Mouse (Mus musculus): Measurements from ENCODE around the gene Asxl1.

The Asxl1 gene

DNA sequence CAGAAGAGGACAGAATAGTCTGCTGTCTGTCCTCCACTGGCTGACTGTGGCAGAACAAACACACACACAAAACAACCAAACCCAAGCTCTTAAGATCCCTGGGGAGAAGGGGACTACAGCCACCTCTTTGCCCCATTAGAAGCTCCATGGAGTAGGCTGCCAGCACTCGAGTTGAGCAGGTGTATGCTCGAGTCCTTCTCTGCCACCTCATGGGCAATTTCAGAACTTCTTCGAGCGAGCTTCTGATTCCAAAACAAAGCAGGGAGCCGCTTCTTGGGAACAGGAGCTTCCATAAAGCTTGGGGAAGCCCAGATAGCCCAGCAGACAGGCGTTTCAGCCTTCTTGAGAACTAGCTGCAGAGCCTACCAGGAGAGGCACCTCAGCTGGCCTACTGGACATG lies 66.9 kb downstream of the Asxl1 start:
- no peak for DNase-seq (ENCODE audit: low spot score in 2 of 2)

DNA sequence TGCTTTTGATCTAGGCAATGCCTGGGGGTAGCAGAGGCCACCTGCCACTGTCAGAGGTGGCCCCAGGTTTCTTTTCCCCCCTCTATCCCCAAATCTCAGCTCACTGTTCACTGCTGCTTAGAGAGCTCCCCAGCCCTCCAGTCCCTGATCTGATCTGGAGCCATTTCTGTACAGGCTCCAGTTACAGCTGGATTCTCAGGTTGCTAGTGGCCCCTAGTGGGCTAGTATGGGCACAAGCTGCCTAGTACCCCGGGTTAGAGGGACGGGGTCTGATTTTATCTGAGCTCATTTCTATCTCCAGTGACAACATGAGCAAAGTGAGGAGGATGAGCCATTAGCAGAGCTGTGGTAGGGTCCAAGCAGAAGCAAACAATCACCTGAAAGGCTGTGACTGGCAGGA lies 69.0 kb downstream of the Asxl1 start:
- peak in 1 of 2 experiments; percentile 35 for DNase-seq (ENCODE audit: low spot score in 2 of 2)

DNA sequence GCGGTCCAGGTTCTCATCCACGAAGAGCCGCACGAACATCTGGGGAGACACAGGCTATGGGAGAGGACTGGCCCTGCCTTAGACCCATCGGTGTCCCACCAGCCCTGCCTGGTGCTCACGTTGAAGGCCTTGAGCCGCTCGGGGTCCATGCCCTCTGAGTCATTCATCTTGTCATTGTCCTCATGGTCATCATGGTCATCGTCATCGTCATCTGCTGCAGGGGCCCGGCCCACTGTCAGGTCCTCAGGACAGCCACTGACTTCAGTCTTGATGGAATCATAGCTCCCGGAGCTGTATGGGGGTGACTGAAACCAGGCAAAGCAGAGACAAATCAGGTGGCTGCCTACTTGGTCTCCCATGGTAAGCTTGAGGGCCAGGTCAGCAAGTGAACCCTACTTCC lies 72.2 kb downstream of the Asxl1 start:
- no peak for DNase-seq (ENCODE audit: low spot score in 2 of 2)

DNA sequence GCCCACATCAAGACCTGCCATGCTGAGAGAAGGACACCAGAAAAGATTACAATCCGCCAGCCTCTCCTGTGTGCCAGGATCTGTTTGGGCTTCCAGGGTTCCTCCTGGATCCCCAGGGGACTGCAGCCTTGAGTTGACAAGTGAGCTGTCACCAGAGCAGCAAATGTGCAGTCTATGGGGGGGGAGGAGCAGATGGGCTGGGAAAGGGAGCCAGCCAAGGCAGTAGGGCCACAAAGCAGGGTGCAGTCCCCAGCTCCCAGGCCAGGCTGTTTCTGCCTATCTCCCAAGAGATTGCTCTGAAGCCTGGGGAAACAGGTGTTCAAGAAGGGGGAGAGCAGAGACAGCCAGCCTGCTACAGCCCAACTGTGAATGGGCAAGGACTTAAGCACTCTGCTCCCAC lies 72.8 kb downstream of the Asxl1 start:
- DNase-seq (ENCODE audit: low spot score in 2 of 2): no peak

DNA sequence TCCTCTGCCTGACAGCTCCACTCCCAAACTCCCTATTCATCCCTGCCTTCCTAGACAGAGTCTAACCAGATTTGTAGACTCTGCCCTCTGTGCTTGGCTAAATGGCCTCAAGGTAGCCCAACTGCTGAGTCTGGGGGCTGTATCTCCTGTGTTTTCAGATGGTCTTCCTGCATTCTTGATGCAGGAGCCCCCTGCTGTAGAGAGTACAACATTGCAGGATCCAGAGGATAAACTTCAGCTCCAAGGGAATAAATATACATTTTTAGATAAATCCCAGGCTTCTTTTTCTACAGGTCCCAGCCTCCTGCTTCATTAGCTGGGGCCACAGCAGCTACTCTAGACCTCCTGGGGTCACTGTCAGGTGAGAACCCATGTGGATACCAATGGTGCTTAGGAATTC lies 75.6 kb downstream of the Asxl1 start:
- DNase-seq (ENCODE audit: low spot score in 2 of 2): no peak

DNA sequence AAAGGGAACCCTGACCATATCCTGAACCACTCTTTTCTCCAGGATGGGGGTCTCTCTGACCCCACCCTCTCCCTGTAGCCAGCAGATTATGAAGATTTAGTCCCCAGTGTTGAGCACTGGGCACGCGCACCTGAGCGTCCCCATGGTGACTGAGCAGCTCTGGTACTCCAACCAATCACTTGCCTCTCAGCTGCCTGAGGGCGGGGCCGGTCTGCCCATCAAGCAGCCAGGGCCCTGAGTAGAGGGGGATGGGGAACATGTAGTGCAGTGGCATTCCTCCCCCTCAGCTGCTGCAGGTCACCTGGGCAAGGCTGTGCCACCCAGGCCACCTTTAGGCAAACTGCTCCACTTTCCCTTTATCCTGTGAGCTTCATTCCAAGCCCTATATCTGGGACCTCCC lies 76.4 kb downstream of the Asxl1 start:
- DNase-seq (ENCODE audit: low spot score in 2 of 2): no peak

DNA sequence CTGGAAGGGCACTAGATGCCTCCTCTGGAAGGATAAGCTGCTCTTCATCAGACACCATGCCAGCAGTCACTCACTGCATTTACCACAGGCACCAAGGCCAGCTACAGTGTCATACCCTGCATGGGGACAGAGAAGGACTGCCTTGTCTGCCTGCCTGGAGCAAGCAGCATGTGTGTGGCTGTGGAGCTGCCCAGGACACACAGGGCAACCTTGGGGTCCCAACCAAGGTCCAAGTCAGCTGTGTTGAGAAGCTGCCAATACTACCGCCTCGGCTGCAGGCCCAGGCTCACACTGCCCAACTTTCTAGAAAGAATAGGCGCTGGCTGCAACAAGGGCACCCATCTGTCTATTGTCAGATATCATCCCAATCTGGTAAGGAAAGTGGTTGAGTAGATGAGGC lies 77.5 kb downstream of the Asxl1 start:
- no peak for DNase-seq (ENCODE audit: low spot score in 2 of 2)

DNA sequence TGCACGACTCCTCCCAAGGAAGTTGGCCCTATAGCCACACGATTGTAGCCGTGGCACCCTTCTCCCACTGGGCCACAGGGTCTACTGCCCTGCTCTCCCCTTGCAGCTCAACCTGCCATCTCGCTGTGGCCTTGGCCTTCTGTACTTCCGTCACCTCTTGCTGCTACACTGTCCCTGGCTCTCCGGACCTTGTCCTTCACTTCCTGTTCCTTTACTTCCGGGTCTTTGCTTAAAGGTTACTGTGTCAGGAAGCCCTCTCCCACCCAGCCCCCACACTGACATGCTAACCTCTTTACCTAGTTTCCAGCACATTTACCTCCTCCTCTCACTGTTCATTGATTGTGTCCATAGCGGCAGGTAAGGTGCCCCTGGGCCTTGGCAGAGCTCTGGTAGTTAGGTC lies 78.9 kb downstream of the Asxl1 start:
- DNase-seq (ENCODE audit: low spot score in 2 of 2): no peak

DNA sequence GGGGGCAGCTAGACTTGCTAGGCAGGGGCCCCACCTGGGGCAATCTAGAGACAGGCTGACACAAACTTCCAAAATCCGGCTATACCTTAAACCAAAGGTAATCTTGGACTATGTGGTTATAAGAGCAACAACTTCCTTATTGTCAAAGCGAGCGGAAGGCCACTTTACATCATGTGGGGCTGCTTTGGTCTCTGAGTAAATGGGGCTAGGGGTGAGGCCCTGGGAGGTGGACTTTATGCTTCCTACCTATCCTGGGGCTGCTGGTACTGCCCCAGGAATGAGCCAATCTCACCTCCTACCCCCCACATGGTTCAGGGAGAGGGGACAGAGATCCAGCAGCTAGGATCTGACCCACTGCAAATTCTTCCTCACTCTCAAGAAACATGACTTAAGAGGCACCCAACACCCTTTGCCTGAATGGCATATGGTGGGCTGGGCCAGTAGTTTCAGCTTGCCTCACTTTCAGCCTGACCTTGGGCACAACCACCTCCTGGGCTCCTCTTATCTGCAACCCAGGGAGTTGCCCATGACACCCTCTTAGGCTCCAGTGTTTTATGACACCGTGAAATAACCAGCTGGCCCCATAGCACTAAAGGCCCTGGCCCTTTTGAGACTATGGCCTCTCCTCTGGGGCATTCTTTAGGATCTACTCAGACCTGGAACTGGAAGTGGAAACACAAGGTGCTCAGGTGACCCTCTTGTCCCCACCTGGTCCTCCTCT lies 79.7 kb downstream of the Asxl1 start:
- no peak for DNase-seq (ENCODE audit: low spot score in 2 of 2)

DNA sequence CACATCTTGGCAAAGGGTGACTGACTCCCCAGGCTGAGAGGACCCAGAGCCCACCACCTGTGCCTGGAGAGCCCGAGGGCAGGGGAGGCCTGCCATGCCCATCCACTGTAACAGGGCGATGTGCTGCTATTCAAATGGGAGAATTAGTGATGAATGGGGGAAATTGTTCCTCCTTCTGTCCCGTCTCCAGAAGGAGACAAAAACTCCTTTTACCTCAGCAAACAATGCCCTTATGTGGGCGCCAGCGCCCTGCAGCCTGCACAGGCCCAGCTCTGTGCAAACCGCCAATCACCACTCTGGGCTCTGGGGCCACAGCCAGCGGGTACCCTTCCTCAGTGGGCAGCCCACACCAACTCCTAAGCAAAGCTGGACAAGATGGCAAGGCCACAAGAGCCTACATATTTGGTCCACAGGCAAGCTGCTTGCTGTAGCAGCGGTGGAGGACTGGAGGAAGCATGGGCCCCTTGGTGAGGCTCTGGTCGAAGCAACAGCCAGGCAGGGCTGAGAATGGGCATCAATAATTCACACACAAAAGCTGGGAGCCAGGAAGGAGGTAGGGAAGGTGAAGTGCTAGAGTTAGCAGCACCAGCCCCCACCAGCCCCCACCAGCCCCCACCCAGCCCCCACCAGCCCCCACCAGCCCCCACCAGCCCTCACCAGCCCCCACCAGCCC lies 80.5 kb downstream of the Asxl1 start:
- DNase-seq (ENCODE audit: low spot score in 2 of 2): no peak

DNA sequence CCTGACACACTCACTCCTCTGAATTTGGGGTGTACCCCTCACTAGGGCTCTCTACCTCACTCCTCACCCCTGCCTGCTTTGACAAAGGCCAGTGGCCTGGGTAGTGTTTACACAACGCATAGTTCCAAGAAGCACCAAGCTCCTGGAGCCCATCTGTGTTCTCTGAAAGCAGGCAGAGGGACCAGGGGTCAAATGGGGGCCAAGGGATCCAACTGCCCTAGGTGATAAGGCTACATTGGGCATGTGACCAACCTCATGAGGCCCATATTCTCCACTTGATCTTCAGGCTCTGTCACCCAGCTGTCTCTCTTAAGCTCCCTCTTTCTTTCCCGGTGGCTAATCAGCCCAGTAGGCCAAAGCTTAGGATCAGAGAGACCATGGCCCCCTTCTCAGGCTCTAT lies 81.3 kb downstream of the Asxl1 start:
- no peak for DNase-seq (ENCODE audit: low spot score in 2 of 2)

DNA sequence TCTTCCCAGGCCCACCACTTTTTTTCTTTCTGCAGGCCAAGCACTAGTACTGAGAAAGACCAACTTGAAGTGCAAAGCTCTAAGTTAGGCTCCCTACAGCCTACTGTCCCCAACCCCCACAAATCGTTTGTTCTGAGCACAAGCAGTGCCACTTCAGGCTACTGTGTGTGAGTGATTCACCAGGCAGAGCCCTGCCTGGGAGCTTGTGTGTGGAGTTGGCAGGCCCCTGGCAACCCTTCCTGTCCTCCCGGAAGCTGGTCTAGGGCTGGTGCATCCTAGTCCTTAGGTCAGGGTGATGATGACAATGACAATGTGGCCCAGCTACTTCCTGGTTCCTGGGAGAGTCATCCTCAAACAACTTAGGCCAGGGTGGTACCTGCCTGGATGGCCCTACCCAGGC lies 82.9 kb downstream of the Asxl1 start:
- DNase-seq (ENCODE audit: low spot score in 2 of 2): no peak

DNA sequence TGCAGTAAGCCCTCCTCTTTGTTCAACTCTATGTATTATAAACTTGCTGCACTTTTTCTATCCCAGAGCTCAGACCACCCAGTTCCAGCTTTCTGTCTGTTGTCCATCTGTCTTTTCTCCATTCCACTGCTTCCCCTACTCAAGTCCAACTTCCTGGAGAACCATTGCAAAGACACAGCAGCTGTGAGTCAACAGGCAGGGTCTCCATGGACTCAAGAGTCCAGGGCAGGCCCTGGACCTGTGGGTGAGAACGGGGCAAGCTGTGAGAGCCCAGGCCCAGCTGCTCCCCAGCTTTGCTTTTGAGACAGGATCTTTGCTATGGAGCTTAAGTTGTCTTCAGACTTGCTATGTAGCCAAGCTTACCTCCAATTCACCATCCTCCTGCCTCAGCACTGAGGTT lies 84.9 kb downstream of the Asxl1 start:
- DNase-seq (ENCODE audit: low spot score in 2 of 2): no peak

DNA sequence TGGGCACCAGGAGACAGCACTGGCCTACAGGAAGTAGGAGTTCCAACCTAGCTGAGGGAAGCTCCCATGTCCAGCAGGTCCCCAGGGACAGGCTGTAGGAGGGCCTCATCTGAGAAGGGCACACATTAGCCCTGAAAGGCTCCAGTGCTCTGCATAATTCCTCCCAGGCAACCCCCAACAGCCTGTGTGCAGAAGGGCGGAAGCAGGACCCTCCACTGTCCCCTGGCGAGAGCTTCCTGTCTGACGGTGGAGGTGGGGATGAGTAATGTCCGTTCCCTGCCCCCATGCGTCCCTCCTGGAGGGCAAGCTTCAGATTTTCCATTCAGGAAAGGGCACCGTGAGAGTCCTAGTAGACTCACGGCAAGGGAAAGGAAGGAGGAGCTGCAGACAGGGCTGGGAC lies 86.9 kb downstream of the Asxl1 start:
- DNase-seq (ENCODE audit: low spot score in 2 of 2): no peak

DNA sequence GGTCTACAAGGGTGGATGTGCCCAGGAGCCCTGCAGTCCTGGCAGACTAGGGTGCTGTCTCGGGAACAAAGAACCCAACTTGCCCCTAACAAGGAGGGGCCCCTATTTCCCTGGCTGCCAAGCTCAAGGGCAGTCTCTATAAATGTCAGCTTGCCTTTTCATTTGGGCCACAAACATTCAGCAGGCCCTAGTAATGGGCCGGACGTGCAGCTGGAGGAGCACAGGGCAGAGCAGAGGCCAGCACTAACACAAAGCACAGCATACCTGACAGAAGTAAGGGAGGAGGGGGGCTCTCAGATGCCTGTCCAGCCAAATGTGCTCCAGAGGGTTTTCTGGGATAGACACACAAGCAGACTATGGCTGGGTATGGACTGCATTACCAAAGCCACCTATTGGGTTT lies 88.2 kb downstream of the Asxl1 start:
- no peak for DNase-seq (ENCODE audit: low spot score in 2 of 2)

DNA sequence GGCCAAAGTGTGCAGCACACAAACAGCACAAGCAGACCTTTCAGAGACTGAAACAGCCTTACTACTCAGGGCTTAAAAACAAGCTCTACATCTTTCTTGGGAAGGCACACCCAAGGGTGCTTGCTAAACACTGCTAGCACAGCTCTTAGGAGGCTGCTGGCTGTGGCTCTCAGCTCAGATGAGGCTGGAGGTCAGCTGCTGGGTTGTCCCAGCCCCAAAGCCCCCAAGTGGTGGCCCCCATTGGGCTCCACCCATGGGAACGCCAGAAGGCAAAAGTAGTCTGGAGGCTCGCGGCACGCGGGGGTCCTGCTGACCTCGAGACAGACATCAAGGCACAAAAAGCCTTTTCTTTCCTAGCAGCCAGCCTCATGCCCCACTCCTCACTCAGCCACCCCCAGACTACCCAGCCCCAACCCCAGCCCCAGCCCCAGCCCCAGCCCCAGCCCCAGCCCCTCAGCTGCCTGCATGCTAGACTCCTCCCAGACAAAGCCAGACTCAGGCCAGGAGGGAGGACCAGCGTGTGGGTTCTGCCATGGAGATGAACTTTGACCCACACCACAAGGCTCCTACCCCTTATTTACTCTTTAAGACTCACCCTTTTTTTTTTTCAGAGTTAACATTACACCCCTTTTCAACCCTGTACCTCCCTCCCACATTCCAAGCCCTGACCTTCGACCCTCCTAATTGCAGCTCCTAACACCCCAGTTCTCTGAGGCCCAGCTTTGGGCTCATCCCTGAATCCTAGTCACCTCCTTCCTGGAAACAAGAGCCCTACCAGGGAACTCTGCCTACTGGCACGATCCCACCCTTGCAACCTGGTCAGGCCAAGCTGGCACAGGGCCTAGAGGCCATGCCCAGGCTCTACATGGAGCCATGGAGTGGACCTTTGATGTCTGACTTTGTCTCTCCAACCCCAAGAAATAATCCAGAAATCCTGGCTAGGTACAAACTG lies 89.5 kb downstream of the Asxl1 start:
- no peak for DNase-seq (ENCODE audit: low spot score in 2 of 2)

DNA sequence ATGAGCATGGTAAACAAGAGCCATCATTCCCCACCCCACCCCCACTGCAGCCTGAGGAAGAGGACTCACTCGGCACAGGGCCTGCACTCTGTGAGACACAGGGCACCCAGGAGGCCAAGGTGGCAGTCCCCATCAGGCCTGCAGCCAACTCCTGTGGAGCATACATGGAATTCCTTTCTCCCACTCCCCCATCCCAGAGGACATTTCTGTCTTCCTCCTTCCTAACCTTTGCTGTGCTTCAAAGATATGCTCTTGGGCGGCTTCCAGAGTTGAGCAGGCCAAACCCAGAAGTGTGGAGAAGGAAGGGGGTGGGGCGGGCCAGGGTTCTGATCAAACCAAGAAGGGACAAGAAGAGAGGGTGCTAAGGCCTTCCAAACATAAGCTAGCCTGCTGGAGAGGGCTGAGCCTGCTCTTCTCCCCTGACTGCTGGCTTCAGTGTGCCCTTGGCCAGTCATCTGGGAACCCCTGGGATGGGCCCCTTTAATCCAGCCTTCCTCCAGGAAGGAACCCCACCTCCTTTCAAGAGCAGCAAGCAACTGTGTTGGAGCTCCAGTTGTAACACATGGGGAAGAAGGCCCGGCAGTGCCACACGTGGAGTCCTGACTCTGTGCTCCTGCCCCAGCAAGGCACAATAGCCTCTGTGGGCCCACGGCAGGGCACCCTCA lies 91.1 kb downstream of the Asxl1 start:
- no peak for DNase-seq (ENCODE audit: low spot score in 2 of 2)

DNA sequence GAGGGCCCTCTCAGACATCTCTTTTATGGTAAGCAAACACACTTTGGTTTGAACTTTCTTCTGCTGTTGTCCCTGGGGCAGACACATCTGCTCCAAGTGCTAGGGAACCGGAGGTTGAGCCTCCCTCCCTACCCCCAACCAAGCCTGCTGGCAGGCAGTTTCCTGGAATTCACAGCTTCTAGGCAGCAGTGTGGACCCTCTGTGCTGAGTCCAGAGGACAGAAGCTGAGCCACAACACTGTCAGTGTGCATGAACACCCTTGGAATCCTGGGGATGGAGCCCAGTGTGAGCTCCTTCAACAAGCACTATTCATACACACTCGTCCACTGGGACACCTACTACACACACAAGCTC lies 91.7 kb downstream of the Asxl1 start:
- DNase-seq (ENCODE audit: low spot score in 2 of 2): no peak

DNA sequence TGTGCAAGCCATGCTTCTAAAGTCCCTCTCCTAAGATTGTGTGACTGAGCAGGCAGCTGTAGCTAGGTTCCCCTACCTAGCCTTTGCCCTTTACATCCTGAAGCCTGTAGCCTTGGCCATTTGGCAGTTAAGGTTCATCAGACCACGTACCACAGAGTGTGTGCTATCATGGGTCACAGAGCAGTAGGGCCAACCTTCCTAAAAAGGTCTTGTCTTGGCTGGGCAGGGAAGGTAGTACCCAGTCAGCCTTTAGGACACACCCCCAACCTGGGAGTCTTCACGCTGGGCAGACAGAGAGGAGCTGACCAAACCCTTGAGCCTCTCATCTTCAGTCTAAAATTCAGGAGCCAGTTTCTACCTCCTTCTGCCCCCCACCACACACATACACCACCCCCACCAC lies 95.1 kb downstream of the Asxl1 start:
- DNase-seq (ENCODE audit: low spot score in 2 of 2): no peak

DNA sequence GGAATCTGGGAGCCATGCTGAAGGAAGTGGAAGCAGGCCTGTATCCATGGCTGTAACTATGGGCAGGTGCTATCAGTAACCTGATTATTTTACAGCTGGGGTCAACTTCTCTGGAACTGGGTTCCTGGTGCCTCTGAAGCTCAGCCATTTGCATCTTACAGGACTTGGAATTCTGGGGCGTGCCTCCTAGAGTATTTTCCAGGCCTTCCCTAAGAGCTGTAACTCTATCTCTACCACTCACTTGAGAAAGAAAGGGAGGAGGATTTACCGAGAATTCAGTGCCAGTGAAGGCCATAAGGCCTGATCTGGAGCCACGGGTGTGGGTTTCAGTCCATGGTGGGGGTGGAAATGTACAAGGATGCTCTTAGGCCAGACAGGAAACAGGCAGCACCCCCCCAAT lies 95.6 kb downstream of the Asxl1 start:
- DNase-seq (ENCODE audit: low spot score in 2 of 2): no peak

DNA sequence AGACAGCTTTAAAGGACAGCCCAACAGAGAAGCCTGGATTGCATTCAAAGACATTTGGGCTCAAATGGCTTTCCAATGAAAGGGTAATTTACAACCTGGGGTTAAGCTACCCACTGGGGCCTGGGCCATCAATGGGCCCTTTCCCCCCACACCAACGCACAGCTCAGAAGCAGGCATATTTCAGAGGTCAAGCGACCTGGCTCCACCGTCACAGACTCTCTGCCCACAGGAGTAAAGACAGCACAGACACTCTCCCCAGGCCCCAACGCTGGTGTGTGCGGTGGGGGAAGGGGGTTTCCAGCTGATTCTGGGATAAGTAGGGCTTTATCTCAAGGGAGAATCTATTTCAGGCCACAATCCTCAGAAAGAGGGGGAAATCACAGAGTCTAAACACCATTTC lies 97.1 kb downstream of the Asxl1 start:
- DNase-seq (ENCODE audit: low spot score in 2 of 2): no peak

All from natural killer cell, adult 2 months (primary cell).